Mouse (Mus musculus) E14TG2a.4 (cell line): ENCODE measurements around the gene L3mbtl4.

Experiments
- CTCF ChIP-seq: conservative IDR thresholded peaks from 2 replicates; pipeline ENCODE4 v1.5.1; 2014; ENCODE audit warnings: low read length
- POU5F1 ChIP-seq: IDR thresholded peaks from 2 replicates; pipeline ENCODE4 v1.6.1; 2014; ENCODE audit warnings: low read length, borderline replicate concordance

GRCm38 (mm10) chr17:68357687-68358086 lies 84.1 kb downstream of the L3mbtl4 start:
- TF ChIP-seq CTCF (no peak), POU5F1 (no peak)
